Mouse (Mus musculus) liver, adult 2 months (tissue): ENCODE measurements around the gene Wipf1. TPM values are rescaled to one million over a fixed set of nuclear protein-coding genes. Genes with fewer than 3 reads are reported as not detected.

Experiments used
- DNase-seq: peaks from one replicate; pipeline ENCODE4 v3.0.0-alpha.2; 2011; ENCODE audit warnings: low read depth, low spot score; ENCODE audit errors: extremely low read depth
- H3K27ac ChIP-seq: fragments of 200-500 bp; replicated peaks from 2 replicates; pipeline ENCODE4 v1.5.1; 2012; ENCODE audit warnings: low read depth, mild to moderate bottlenecking, control low read depth, inconsistent platforms, low read length; ENCODE audit not compliant: insufficient read depth
- H3K27me3 ChIP-seq: fragments of 200-500 bp; 2 replicates; pipeline ENCODE4 v1.6.1; 2012; ENCODE audit warnings: mild to moderate bottlenecking, moderate library complexity, low read length, inconsistent platforms; ENCODE audit not compliant: control insufficient read depth, insufficient read depth
- H3K36me3 ChIP-seq: fragments of 200-500 bp; 2 replicates; pipeline ENCODE4 v1.6.1; 2012; ENCODE audit warnings: low read length, inconsistent platforms; ENCODE audit not compliant: control insufficient read depth, insufficient read depth
- H3K4me1 ChIP-seq: fragments of 200-500 bp; 2 replicates; pipeline ENCODE4 v1.6.1; 2011; ENCODE audit warnings: low read length; ENCODE audit not compliant: control insufficient read depth, insufficient read depth
- H3K4me3 ChIP-seq: fragments of 200-500 bp; 2 replicates; pipeline ENCODE4 v1.5.1; 2011; ENCODE audit warnings: low read depth, mild to moderate bottlenecking, control low read depth, low read length, moderate library complexity; ENCODE audit not compliant: insufficient read depth
- H3K79me2 ChIP-seq: fragments of 200-500 bp; 2 replicates; pipeline ENCODE4 v1.6.1; 2012; ENCODE audit warnings: inconsistent platforms, mild to moderate bottlenecking, low read length, moderate library complexity; ENCODE audit not compliant: control insufficient read depth, insufficient read depth
- H3K9ac ChIP-seq: fragments of 200-500 bp; 2 replicates; pipeline ENCODE4 v1.6.1; 2012; ENCODE audit warnings: low read depth, mild to moderate bottlenecking, control low read depth, inconsistent platforms, low read length
- CTCF ChIP-seq: fragments of 200-500 bp; IDR thresholded peaks from 2 replicates; pipeline ENCODE4 v1.5.1; 2011; ENCODE audit warnings: low read depth, low read length, control low read depth
- POLR2A ChIP-seq: fragments of 200-500 bp; IDR thresholded peaks from 2 replicates; pipeline ENCODE4 v1.6.1; 2011; ENCODE audit warnings: low read length, control low read depth; ENCODE audit not compliant: insufficient read depth; ENCODE audit errors: extremely low read depth
- WGBS: fragments of 180-500 bp; shearing (Covaris S2); methylation state at CpG from one replicate; pipeline ENCODE4 v1.1.7; 2018; 5-methylcytosine and 5-hydroxymethylcytosine counted together
- polyA plus RNA-seq: library from polyadenylated mRNA; depleted of rRNA; stranded (reverse); fragments of >200 nt; gene quantifications from 2 replicates; pipeline ENCODE4 v1.2.3, GENCODE M21; 2012
- total RNA-seq: library from RNA; depleted of rRNA; stranded (reverse); fragments of >200 nt; gene quantifications from 2 replicates; pipeline ENCODE4 v1.2.3, GENCODE M21; 2014

Wipf1 gene
- total and polyA plus RNA-seq, 2 experiments: 1.4 to 1.7 TPM

DNA sequence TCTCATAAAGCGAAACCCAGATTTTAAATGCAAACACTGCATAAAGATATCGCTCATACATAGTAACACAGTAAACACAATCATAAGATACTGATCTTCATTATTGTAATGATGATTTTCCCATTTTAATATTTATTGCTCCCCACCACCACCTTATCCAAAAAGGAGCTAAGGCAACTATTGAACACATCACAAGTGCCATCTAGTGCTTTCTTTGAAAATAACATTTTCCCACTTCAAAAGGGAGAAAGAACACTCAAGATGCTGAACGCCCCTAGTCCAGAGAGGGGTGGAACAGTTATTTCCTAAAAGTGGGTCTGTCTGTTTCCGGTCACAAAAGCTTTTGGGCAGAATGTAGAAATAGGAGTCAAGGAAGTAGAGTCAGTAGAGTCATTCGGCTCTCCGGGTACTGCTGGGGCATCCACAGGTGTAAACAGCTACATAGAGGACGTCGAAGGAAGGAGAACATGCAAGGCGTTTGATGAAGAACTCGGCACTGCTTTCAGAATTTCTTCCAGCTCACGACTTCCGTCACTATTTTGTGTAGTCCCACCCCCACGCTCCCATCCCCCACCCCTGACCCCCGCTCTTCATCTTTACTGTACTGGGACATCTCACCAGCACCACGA is 126.0 kb downstream of the Wipf1 start:
- no peak for TF ChIP-seq POLR2A
- no peak for TF ChIP-seq CTCF
- H3K4me1 ChIP-seq: no peaks in the 10 kb centered on the region; the same call in 1 of the 2 replicates
- DNase-seq: no peak

DNA sequence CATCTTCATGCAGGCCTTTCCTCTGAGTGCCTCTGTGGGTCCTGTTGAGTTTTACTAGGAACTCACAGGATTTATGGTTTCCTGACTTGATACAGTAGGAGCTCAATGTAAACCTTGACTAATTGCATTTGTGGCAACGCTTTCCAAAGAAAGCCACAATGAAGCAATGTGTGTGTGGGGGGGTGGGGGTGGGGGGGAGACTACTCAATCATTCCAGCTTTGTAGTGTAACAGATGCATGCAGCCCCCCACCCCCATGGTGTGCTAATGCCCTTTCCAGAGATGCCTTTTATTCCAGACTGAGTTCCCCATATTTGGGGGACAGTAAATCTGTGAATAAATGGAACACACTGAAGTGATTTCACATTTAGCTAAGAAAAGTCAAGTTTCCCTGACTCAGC is 127.8 kb downstream of the Wipf1 start:
- no peak overlapping the region for H3K9ac ChIP-seq
- no peaks in the 10 kb centered on the region for H3K79me2 ChIP-seq
- H3K4me1 ChIP-seq: no peaks in the 10 kb centered on the region; the same call in 1 of the 2 replicates
- H3K36me3 ChIP-seq: no peaks in the 10 kb centered on the region
- no peaks in the 10 kb centered on the region for H3K27me3 ChIP-seq
- no peak for DNase-seq
- WGBS: 76% methylated on average over 1 of the region's 1 CpGs
- no peak overlapping the region for H3K27ac ChIP-seq
- no peak for TF ChIP-seq CTCF
- TF ChIP-seq POLR2A: no peak
- H3K4me3 ChIP-seq: no peak overlapping the region

More for the DNA sequence above, 126.0 kb downstream of the Wipf1 start:
- Histone ChIP-seq H3K9ac (no peak overlapping the region), H3K36me3 (no peaks in the 10 kb centered on the region), H3K4me3 (no peak overlapping the region), H3K79me2 (no peaks in the 10 kb centered on the region), H3K27ac (no peak overlapping the region), H3K27me3 (no peaks in the 10 kb centered on the region)
- WGBS: 74% methylated on average over 15 of the region's 15 CpGs

DNA sequence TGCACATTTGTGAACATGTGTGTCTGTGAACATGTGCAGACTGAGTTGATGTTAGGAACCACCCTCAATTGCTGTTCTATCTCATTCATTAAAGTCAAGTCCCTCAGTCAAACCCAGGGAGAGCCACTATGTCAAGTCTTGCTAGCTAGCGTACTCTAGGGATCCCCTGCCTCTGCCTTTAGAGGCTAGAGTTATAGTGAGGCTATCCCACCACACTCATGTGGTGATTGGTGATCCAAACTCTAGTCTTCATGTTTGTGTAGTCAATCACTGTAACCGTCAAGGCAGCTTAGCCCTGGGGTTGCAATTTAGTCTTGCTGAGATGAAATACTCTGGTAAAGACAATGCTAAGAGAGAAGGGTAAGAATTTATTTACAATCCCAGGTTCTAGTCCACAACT is 132.1 kb downstream of the Wipf1 start:
- H3K9ac ChIP-seq: no peak overlapping the region
- H3K27me3 ChIP-seq: no peaks in the 10 kb centered on the region
- 94% methylated on average over 2 of the region's 2 CpGs for WGBS
- H3K4me1 ChIP-seq: no peaks in the 10 kb centered on the region
- no peak overlapping the region for H3K27ac ChIP-seq
- no peak for DNase-seq
- no peaks in the 10 kb centered on the region for H3K36me3 ChIP-seq
- no peak overlapping the region for H3K4me3 ChIP-seq
- TF ChIP-seq CTCF: no peak
- no peak for TF ChIP-seq POLR2A
- no peaks in the 10 kb centered on the region for H3K79me2 ChIP-seq

DNA sequence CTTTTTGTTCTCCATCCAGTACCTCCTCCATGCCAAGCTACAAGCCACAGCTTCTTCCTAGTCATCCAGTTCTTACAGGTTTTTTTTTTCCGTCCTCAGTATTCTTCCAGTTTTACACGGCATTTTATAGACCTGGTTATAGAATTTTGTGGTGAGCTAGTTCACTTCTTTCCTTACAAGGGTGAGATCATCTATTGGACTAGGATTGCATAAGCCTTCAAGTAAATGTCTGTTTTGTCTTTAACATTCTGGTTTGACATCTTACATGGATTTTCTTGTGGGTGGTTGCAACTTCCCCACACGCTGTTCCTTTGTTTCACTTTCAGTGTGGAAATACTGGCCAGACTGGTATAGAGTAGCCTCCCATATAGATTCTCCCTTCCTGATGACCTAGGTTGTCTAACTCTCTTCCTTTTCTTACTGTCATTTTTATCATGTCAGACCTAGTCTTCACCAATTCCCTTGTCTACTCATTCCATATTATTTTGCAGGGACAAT is 132.7 kb downstream of the Wipf1 start:
- Histone ChIP-seq H3K79me2 (no peaks in the 10 kb centered on the region), H3K36me3 (no peaks in the 10 kb centered on the region), H3K4me3 (no peak overlapping the region), H3K4me1 (no peaks in the 10 kb centered on the region), H3K9ac (no peak overlapping the region), H3K27ac (no peak overlapping the region), H3K27me3 (no peaks in the 10 kb centered on the region)
- WGBS: 81% methylated on average over 3 of the region's 3 CpGs
- DNase-seq: no peak
- TF ChIP-seq POLR2A (no peak), CTCF (no peak)

DNA sequence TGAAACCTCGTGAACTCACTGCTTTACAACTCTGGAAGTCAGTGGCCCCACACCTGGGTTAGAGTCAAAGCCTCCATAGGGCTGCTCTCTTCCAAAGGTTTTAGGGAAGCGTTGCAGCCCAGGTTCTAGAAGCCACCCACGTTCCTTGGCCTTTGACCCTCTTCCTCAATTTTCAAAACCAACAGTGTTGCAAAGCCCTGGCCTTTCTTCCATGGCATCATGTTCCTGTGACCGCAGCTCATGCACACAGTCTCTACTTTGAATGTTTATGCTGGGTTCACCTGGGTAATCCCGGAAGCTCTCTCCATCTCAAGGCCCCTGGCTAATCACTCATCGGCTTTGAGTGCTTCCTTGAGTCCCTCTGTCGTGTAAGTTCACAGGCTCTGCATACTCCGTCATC is 134.0 kb downstream of the Wipf1 start:
- 77% methylated on average over 8 of the region's 8 CpGs for WGBS
- H3K79me2 ChIP-seq: no peaks in the 10 kb centered on the region

DNA sequence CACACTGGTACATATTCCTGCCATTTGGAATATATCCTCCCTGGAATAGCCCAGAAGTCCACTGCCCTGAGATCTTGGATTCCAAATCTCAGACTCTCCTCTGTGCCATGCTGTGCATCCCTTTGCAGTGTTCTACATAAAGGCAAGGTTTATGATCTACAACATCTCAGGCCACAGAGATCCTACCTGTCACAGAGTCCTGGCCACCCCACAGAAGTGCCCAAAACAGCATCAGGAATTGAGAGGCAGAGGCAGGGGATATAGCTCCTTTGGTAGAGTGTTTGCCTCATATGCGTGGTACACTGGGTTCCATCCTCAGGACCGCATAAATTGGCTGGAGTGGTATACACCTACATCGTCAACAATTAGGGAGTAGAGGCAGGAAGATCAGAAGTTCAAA is 135.1 kb downstream of the Wipf1 start:
- H3K9ac ChIP-seq: no peak overlapping the region
- no peak for DNase-seq
- peaks cover 3% of the 10 kb centered on the region for H3K4me1 ChIP-seq
- H3K27me3 ChIP-seq: no peaks in the 10 kb centered on the region
- no peak overlapping the region for H3K4me3 ChIP-seq
- no peak overlapping the region for H3K27ac ChIP-seq
- WGBS: 87% methylated on average over 3 of the region's 3 CpGs
- TF ChIP-seq CTCF: no peak
- no peak for TF ChIP-seq POLR2A
- H3K36me3 ChIP-seq: no peaks in the 10 kb centered on the region
- no peaks in the 10 kb centered on the region for H3K79me2 ChIP-seq

More for the DNA sequence above, 134.0 kb downstream of the Wipf1 start:
- no peak for DNase-seq
- Histone ChIP-seq H3K4me3 (no peak overlapping the region), H3K27ac (no peak overlapping the region), H3K9ac (no peak overlapping the region), H3K4me1 (peaks cover under 1% of the 10 kb centered on the region; the same call in 1 of the 2 replicates), H3K27me3 (no peaks in the 10 kb centered on the region), H3K36me3 (no peaks in the 10 kb centered on the region)
- TF ChIP-seq POLR2A (no peak), CTCF (no peak)
